Mouse (Mus musculus): ENCODE data around the gene Ppp1r10. TPM values are rescaled to one million over a fixed set of nuclear protein-coding genes. Genes with fewer than 3 reads are reported as not detected.

Gene Ppp1r10
- polyA plus RNA-seq, 1 experiment = not detected

DNA sequence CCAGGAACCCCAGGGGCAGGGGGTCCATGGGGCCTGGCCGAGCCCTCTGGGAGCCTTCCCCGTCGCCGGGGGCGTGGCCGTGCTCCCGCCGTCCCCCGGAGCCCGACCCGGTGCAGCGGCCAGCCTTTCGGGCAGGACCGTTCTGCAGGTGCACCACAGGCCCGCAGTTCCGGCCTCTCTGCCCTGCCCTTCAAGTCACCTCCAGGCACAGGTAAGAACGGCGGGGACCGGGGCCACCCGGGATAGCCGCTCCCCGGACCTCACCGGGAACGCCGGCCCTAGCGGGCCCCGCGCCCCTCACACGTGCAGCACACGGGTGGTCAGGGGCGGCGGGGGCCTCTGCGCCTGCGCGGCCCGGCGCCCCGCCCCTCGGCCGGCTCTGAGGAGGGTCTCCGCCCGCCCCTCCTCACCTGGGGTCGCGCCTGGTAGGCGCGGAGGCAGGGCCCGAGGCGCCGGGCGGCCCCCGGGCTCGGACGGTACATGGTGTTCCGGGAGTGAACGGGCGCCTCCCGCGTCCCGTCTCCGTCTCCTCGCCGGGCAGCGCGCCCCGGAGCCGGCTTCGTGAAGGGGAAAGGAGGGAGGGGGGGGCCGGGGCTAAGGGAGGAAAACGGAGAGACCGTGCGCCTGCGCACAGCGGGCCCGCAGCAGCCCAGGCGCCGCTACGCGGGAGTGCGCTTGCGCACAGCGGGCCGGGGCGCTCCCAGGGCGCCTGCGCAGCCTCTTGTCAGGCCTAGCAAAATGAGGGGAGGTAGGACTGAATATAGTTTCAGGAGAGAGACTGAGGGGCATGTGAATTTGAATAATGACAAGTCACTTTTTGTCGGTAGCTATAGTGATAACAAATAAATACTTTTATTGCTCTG is 19.2 kb upstream of the Ppp1r10 start, which contains the start of gene 2310061I04Rik:
Gene 2310061I04Rik, minus strand, starts transcription at position 651 of the 863 bp plus-strand sequence.
- under 1% methylated on average over 81 of the region's 86 CpGs for WGBS
- TF ChIP-seq POLR2A (IDR thresholded peaks at IDR 0.05; ENCODE audit: insufficient read depth, low read depth, low read length) (peak; percentile 67), CTCF (IDR thresholded peaks at IDR 0.05; ENCODE audit: insufficient read depth, low read depth, low read length) (0 out of 2 replicates have a peak, but pooled peaks have one; percentile 10)

DNA sequence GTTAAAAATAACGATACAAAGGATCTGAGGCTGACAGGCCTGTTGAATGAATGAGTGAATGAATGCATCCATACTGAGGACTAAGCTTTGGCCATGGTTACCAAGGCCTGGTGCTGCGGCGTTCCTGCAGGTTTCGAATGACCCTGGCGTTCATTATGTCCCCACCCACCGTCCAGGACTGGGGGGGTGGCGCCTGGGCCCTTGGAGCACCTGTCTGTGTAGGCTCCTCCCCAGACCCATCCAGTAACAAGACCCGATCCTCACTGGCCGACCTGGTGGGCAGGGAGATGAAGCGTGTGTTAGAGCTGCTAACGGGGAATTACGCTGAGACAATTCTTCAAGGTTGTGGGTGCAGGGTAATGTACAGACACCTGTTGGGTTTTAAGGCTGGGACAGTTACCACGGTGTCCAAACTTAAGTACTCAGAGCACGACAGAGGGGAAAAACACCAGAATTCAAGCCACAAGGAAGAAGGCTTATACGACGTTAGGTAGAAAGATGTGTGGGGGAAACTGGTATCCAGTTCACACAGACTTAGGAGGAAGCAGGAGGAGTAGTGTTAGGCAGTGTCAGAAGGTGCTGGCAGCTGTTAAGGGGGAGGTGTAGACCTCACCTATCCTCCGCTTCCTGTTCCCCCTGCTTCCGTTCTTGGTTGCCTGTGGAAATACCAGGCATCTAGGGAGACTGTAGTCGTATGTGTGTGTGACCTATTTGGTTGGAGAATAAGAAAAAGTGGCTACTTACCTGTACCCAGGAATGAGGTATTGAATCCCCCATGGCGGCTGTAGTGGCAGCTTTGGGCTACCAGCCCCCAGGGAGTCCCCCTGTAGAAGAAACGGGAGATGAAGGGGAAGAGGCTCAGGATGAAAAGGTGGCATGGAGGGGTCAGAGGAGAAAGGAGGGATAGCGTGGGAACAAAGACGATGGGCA is 18.3 kb upstream of the Ppp1r10 start:
- Histone ChIP-seq H3K27ac (ENCODE audit: insufficient read depth, low read depth, low read length) (peak overlapping the region; percentile 7), H3K4me1 (ENCODE audit: control insufficient read depth, insufficient read depth, low read length) (peaks cover 11% of the 10 kb centered on the region), H3K4me3 (ENCODE audit: insufficient read depth, low read depth, low read length) (peak overlapping the region; percentile 35)
- 37% methylated on average over 23 of the region's 23 CpGs for WGBS
- TF ChIP-seq POLR2A (IDR thresholded peaks at IDR 0.05; ENCODE audit: insufficient read depth, low read depth, low read length) (no peak), CTCF (IDR thresholded peaks at IDR 0.05; ENCODE audit: insufficient read depth, low read depth, low read length) (no peak)

More for the DNA sequence above, 19.2 kb upstream of the Ppp1r10 start, which contains the start of gene 2310061I04Rik:
- H3K4me3 ChIP-seq (ENCODE audit: insufficient read depth, low read depth, low read length) = peak within 1 kb of the TSS; percentile 95
- peaks cover 11% of the 10 kb centered on the region for H3K4me1 ChIP-seq (ENCODE audit: control insufficient read depth, insufficient read depth, low read length)
- H3K27ac ChIP-seq (ENCODE audit: insufficient read depth, low read depth, low read length) = peak within 1 kb of the TSS; percentile 85

DNA sequence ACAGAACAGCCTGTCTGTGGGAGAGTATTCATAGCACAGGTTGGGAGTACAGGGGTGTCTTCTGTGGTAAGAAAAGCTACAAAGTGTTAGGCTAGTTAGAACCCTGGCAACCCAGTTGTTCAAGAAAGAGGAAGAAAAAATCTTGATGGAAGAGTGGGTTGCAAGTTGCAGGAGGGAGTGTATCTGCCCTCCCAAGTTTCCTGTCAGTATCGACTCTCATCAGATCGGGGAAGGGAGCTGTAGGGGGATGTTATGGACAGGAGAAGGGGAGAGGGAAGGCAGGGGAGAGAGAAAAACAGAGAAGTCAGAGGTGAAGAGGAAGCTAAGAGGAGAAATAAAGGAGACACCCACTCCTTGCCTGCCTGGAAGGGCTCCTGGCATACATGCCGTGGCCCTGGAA is 15.6 kb upstream of the Ppp1r10 start:
- no peak overlapping the region for H3K27ac ChIP-seq (ENCODE audit: insufficient read depth, low read depth, low read length)
- 86% methylated on average over 3 of the region's 3 CpGs for WGBS
- TF ChIP-seq POLR2A (IDR thresholded peaks at IDR 0.05; ENCODE audit: insufficient read depth, low read depth, low read length) (no peak), CTCF (IDR thresholded peaks at IDR 0.05; ENCODE audit: insufficient read depth, low read depth, low read length) (no peak)
- H3K4me1 ChIP-seq (ENCODE audit: control insufficient read depth, insufficient read depth, low read length) = peaks cover 10% of the 10 kb centered on the region
- H3K4me3 ChIP-seq (ENCODE audit: insufficient read depth, low read depth, low read length) = no peak overlapping the region

DNA sequence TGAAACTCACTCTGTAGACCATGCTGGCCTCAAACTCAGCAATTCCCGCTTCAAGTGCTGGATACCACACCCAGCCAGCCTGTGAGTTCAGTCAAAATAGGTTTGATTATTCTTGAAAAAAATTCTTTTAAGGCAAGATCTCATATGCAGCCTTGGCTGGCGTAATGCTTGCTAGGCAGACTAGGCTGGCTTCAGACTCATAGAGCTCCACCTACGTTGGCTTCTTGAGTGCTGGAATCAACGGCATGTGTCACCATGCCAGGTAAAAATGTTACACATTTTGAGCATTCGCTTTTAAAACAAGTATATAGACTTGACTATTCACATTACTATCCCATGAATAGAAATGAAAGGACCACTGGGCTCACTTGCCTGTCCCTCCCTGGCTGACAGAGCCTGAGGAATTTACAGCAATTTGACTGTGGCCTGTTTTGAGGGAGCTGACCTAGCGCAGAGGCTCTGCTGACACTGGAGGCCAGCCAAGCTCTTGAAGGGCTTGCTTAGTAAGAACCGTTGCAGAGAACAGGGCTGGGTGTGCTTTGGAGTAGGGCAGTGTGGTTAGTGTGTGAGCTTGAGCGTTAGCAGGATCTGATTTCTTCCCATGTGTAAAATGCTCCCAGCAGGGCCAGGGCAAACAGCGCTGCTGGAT is 12.8 kb upstream of the Ppp1r10 start:
- WGBS = 80% methylated on average over 9 of the region's 9 CpGs
- TF ChIP-seq POLR2A (IDR thresholded peaks at IDR 0.05; ENCODE audit: insufficient read depth, low read depth, low read length) = no peak
- no peak for TF ChIP-seq CTCF (IDR thresholded peaks at IDR 0.05; ENCODE audit: insufficient read depth, low read depth, low read length)
- Histone ChIP-seq H3K4me3 (ENCODE audit: insufficient read depth, low read depth, low read length) (no peak overlapping the region), H3K27ac (ENCODE audit: insufficient read depth, low read depth, low read length) (no peak overlapping the region), H3K4me1 (ENCODE audit: control insufficient read depth, insufficient read depth, low read length) (peaks cover 2% of the 10 kb centered on the region; the same call in 1 of the 2 replicates)

DNA sequence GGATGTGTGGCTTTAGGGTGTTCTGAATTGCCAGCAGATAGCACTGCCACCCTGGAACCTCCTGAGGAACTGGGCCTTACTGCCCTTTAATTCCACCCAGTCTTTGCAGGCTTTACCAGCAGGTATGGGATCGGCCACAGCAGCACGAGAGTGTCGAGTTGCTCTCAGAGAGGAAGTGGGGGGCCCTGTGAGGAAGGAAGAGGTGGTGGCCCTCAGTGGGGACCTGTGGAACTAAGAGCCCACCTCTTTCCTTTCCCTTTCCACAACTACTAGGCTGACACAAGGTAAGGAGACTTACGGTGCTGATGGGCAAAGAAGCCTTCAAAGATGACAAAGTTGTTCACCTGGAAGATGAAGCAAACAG is 12.3 kb upstream of the Ppp1r10 start:
- TF ChIP-seq POLR2A (IDR thresholded peaks at IDR 0.05; ENCODE audit: insufficient read depth, low read depth, low read length) (no peak), CTCF (IDR thresholded peaks at IDR 0.05; ENCODE audit: insufficient read depth, low read depth, low read length) (no peak)
- H3K27ac ChIP-seq (ENCODE audit: insufficient read depth, low read depth, low read length) = no peak overlapping the region
- H3K4me1 ChIP-seq (ENCODE audit: control insufficient read depth, insufficient read depth, low read length) = peaks cover 5% of the 10 kb centered on the region; the same call in 1 of the 2 replicates
- WGBS = 83% methylated on average over 4 of the region's 4 CpGs
- H3K4me3 ChIP-seq (ENCODE audit: insufficient read depth, low read depth, low read length) = no peak overlapping the region

DNA sequence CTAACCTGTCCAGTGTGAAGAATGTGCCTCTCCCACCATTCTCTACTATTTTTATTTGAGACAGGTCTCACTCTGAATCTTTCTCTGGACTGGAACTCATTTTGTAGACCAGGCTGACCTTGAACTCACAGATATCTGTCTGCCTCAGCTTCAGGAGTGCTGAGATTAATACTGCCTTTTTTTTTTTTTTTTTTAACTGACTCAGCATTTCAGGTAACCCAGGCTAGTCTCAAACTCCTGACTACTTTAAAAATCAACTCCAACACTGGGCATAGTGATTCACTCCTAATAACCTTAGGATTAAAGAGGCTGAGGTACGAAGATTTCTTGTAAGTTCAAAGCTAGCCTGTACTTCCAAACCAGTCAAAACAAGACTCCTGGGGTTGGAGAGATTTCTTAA is 10.6 kb upstream of the Ppp1r10 start:
- Histone ChIP-seq H3K4me1 (ENCODE audit: control insufficient read depth, insufficient read depth, low read length) (peaks cover 12% of the 10 kb centered on the region), H3K27ac (ENCODE audit: insufficient read depth, low read depth, low read length) (no peak overlapping the region), H3K4me3 (ENCODE audit: insufficient read depth, low read depth, low read length) (no peak overlapping the region)
- TF ChIP-seq POLR2A (IDR thresholded peaks at IDR 0.05; ENCODE audit: insufficient read depth, low read depth, low read length) = no peak
- TF ChIP-seq CTCF (IDR thresholded peaks at IDR 0.05; ENCODE audit: insufficient read depth, low read depth, low read length) = no peak
- WGBS = 90% methylated on average over 1 of the region's 1 CpGs

DNA sequence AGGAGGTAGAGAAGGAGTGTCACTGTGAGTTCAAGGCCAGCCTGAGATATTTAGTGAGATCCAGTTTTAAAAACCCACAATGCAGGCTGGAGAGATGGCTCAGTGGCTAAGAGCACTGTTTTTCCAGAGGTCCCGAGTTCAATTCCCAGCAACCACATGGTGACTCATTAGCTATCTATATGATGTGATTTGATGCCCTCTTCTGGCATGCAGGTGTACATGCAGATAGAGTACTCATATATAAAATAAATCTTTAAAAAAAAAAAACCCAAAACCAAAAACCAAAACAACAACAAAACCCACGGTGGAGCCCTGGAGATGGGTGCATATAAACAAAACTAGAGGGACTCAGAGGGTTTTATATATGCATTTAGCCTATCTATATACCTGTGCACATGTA is 8.6 kb upstream of the Ppp1r10 start:
- TF ChIP-seq POLR2A (IDR thresholded peaks at IDR 0.05; ENCODE audit: insufficient read depth, low read depth, low read length) (no peak), CTCF (IDR thresholded peaks at IDR 0.05; ENCODE audit: insufficient read depth, low read depth, low read length) (no peak)
- H3K4me1 ChIP-seq (ENCODE audit: control insufficient read depth, insufficient read depth, low read length) = peaks cover 12% of the 10 kb centered on the region
- H3K4me3 ChIP-seq (ENCODE audit: insufficient read depth, low read depth, low read length) = no peak overlapping the region
- 65% methylated on average over 2 of the region's 2 CpGs for WGBS
- no peak overlapping the region for H3K27ac ChIP-seq (ENCODE audit: insufficient read depth, low read depth, low read length)

DNA sequence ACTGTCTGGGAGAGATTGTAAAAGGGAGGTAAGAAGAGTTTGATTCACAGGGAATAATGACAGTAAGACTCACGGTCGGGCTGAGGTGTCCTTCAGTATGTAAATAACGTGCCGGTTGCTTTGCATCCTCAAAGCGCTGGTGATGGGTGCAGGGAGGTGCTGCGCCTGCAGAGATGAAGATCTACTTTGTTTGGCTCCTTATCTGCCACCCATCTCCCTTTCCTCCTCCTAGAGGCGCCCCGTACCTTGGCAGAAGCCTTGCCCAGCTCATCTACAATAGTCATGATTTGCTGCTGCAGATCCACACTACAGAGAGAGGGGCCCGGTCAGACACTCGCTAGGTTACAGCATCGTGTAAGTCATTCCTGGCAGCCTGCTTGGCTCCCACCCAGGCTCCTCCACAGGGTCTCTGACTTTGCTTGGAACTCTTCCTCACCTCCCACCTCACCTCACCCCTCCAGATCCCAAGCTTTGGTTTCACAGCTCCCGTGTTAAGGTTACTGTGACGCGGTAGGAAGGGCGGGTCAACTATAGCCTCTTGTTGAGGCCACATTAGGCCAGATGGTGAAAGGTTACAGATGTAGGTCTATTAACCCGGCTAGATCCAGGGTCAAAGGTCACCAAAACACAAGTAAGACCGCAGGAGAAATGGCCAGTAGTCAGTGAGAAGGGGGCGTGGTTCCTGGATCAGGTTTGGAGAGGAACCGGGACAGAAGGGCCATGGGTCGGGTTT is 6.9 kb upstream of the Ppp1r10 start:
- TF ChIP-seq POLR2A (IDR thresholded peaks at IDR 0.05; ENCODE audit: insufficient read depth, low read depth, low read length) = no peak
- TF ChIP-seq CTCF (IDR thresholded peaks at IDR 0.05; ENCODE audit: insufficient read depth, low read depth, low read length) = no peak
- 14% methylated on average over 20 of the region's 20 CpGs for WGBS
- Histone ChIP-seq H3K4me3 (ENCODE audit: insufficient read depth, low read depth, low read length) (peak overlapping the region; percentile 80), H3K27ac (ENCODE audit: insufficient read depth, low read depth, low read length) (peak overlapping the region; percentile 65; the same call in 1 of the 2 replicates), H3K4me1 (ENCODE audit: control insufficient read depth, insufficient read depth, low read length) (peaks cover 12% of the 10 kb centered on the region)
